Mouse (Mus musculus) ES-Bruce4 (cell line): ENCODE measurements around the gene Cptp.

Experiments
- CTCF ChIP-seq: IDR thresholded peaks from one replicate; pipeline ENCODE4 v1.8.1; 2011; ENCODE audit warnings: low read depth, low read length
- EP300 ChIP-seq: IDR thresholded peaks from 2 replicates; pipeline ENCODE4 v1.6.1; 2011; ENCODE audit warnings: low read depth, low read length; ENCODE audit not compliant: insufficient read depth
- POLR2A ChIP-seq: IDR thresholded peaks from one replicate; pipeline ENCODE4 v1.8.1; 2011; ENCODE audit warnings: low read length; ENCODE audit not compliant: insufficient read depth

GRCm38 (mm10) chr4:155907003-155907402 lies 37.8 kb upstream of the Cptp start:
- TF ChIP-seq CTCF (no peak), POLR2A (no peak), EP300 (no peak)
